In genomic region chr14:48445984-48446683, GRCm38 (mm10) we compare ENCODE assay signal across 8 mouse cellular contexts. TPM values are rescaled to one million over a fixed set of nuclear protein-coding genes. Genes with fewer than 3 reads are reported as not detected.
DNase-seq lines count a peak whose midpoint lies in the region; ATAC-seq and TF ChIP-seq lines count a peak whose summit lies in the region.

Tmem260 (plus strand) TSS chr14:48446124.

- WGBS in hindbrain, embryonic 10.5 days = under 1% methylated on average over 69 of the region's 69 CpGs
- WGBS in lung, postnatal 0 days = under 1% methylated on average over 61 of the region's 69 CpGs

- ATAC-seq in frontal cortex, adult (ENCODE audit: low TSS enrichment) = peak; percentile 98
- ATAC-seq in lung, postnatal 0 days = peak; percentile 100

- peak within 1 kb of the TSS; percentile 85 for H3K9ac ChIP-seq in lung, postnatal 0 days (replicated peaks; ENCODE audit: low read depth)

- TF ChIP-seq CTCF in lung, postnatal 0 days (IDR thresholded peaks at IDR 0.05) = peak; percentile 95

- peak; percentile 94 for DNase-seq in MN1 (ENCODE audit: low spot score)
- peak; percentile 95 for DNase-seq in cerebellum, adult 9-10 months
- peak; percentile 94 for DNase-seq in hindbrain, embryonic 10.5 days (ENCODE audit: low spot score)
- DNase-seq in layer of hippocampus, adult 9-11 months = peak; percentile 93
- DNase-seq in lung, postnatal 0 days (ENCODE audit: low spot score) = peak; percentile 96
- peak; percentile 89 for DNase-seq in ovary, postnatal 14 days (ENCODE audit: low spot score)
- DNase-seq in thymus, postnatal 14 days = peak; percentile 96

- peak within 1 kb of the TSS; percentile 65 for H3K4me2 ChIP-seq in lung, postnatal 0 days (replicated peaks; ENCODE audit: low read depth, low read length)

- H3K4me3 ChIP-seq in hindbrain, embryonic 10.5 days = peak within 1 kb of the TSS; percentile 91
- H3K4me3 ChIP-seq in lung, postnatal 0 days (ENCODE audit: low read depth, low read length) = peak within 1 kb of the TSS; percentile 96

- TF ChIP-seq EP300 in lung, postnatal 0 days (IDR thresholded peaks at IDR 0.05) = no peak

- no peaks in the 10 kb centered on the region for H3K36me3 ChIP-seq in hindbrain, embryonic 10.5 days
- no peaks in the 10 kb centered on the region for H3K36me3 ChIP-seq in lung, postnatal 0 days (ENCODE audit: insufficient read depth, low read length)

- H3K9me3 ChIP-seq in hindbrain, embryonic 10.5 days = no peaks in the 10 kb centered on the region
- H3K9me3 ChIP-seq in lung, postnatal 0 days (ENCODE audit: low read length) = no peaks in the 10 kb centered on the region

- no peaks in the 10 kb centered on the region for H3K27me3 ChIP-seq in hindbrain, embryonic 10.5 days (ENCODE audit: insufficient read depth, poor library complexity, severe bottlenecking)
- H3K27me3 ChIP-seq in lung, postnatal 0 days (replicated peaks; ENCODE audit: insufficient read depth, low read length) = no peaks in the 10 kb centered on the region

- peaks cover 12% of the 10 kb centered on the region for H3K4me1 ChIP-seq in hindbrain, embryonic 10.5 days (replicated peaks)
- no peaks in the 10 kb centered on the region for H3K4me1 ChIP-seq in lung, postnatal 0 days (ENCODE audit: insufficient read depth, low read depth, low read length)

- peak within 1 kb of the TSS; percentile 99 for H3K27ac ChIP-seq in hindbrain, embryonic 10.5 days
- peak within 1 kb of the TSS; percentile 85 for H3K27ac ChIP-seq in lung, postnatal 0 days (ENCODE audit: low read length)

RNA-seq across cellular contexts. Expression of gene Tmem260, which starts in this region (rescaled TPM):
- 18.1 TPM in 2 replicates for polyA plus RNA-seq in hindbrain, embryonic 10.5 days (2016; fragmentation: Nextera tagmentation; extraction: Ambion mirVana)
- 10.0 and 13.9 TPM in 2 replicates for polyA plus RNA-seq in lung, postnatal 0 days (2015; fragmentation: Nextera tagmentation; extraction: Ambion mirVana)

Comparison
In these comparisons a context has a peak if more than half of its experiments do, and no peak if none do; other contexts are left out.
1. Peak in every context shown above with its lines: DNase-seq, ATAC-seq, H3K4me3 ChIP-seq and H3K27ac ChIP-seq.